In the genomic region with DNA sequence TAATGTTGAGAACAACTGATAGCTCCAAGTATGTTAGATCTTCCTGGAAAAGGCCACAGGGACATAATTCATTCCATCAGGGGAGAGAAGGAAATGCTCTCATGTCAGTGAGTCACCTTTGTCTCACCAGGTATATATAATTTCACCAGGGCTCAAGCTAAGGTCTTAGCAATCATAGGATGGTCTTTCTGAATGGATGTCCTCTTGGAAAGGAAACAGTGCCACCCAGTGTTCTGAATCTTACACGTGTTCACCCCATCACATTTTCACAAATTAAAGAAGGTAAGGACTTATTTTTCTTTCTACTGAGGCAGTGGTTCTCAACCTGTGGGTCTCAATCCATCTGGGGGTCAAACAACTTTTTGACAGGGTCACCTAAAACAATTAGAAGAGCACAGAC, we compare ENCODE assay signal across 11 mouse cellular contexts.
A peak's percentile ranks its signal among the peaks of the same experiment; 100 is the strongest.
DNase-seq lines count a peak whose midpoint lies in the region; ATAC-seq and TF ChIP-seq lines count a peak whose summit lies in the region.
"Had no signal": no experiment of that assay in that cellular context is flagged by ENCODE, and none has a peak within 500 bp of the region (broad histone marks: within the 10 kb centered on the region; RNA-seq: fewer than 3 reads in every experiment).

No protein-coding gene starts in this region.

- H3K4me1 ChIP-seq in heart, postnatal 0 days (ENCODE audit: control insufficient read depth, insufficient read depth), result no peaks in the 10 kb centered on the region
- H3K4me1 ChIP-seq: lung, embryonic 15.5 days; neural tube, embryonic 12.5 days had no signal

- H3K4me3 ChIP-seq in heart, postnatal 0 days (ENCODE audit: low read depth, low read length), result no peak overlapping the region
- H3K4me3 ChIP-seq: lung, embryonic 15.5 days; neural tube, embryonic 12.5 days had no signal

- intact Hi-C loops in heart, postnatal 14 days (cut with DNase I), result loop anchor here (10.0 kb wide), 1 partner anchor 937 kb away; no protein-coding TSS in a partner anchor

- no peak overlapping the region for H3K4me2 ChIP-seq in heart, postnatal 0 days (ENCODE audit: low read depth, low read length)
- H3K4me2 ChIP-seq: lung, embryonic 15.5 days; neural tube, embryonic 12.5 days had no signal

- H3K27me3 ChIP-seq in heart, postnatal 0 days (ENCODE audit: control insufficient read depth, insufficient read depth, low read length), result no peaks in the 10 kb centered on the region
- H3K27me3 ChIP-seq: lung, embryonic 15.5 days; neural tube, embryonic 12.5 days had no signal

- DNase-seq in heart, postnatal 0 days (ENCODE audit: low spot score), result no peak
- no peak for DNase-seq in heart, adult 18-20 months
- peak; percentile 25 for DNase-seq in right cerebral cortex, adult 18-20 months
- DNase-seq in right cerebral cortex, postnatal 36 days (ENCODE audit: low spot score in 2 of 2), result no peak
- peak; percentile 38 for DNase-seq in embryo, embryonic 10 days (ENCODE audit: low spot score)
- peak; percentile 4 for DNase-seq in right cerebral cortex, postnatal 4 days
- no peak for DNase-seq in heart, postnatal 14 days
- no peak for DNase-seq in Muller cell, postnatal 12 days (ENCODE audit: inconsistent ontology term)
- DNase-seq: gastrocnemius, postnatal 25 days had no signal

- WGBS in heart, postnatal 0 days, result 5% methylated on average over 1 of the region's 1 CpGs

- no peaks in the 10 kb centered on the region for H3K36me3 ChIP-seq in heart, postnatal 0 days (replicated peaks; ENCODE audit: control insufficient read depth, insufficient read depth, low read length)
- H3K36me3 ChIP-seq: lung, embryonic 15.5 days; neural tube, embryonic 12.5 days had no signal

- no peak for ATAC-seq in heart, postnatal 0 days (ENCODE audit: insufficient read depth, low read depth)

- H3K9me3 ChIP-seq in heart, postnatal 0 days (replicated peaks; ENCODE audit: control insufficient read depth, low read length), result no peaks in the 10 kb centered on the region
- H3K9me3 ChIP-seq: lung, embryonic 15.5 days; neural tube, embryonic 12.5 days had no signal

- TF ChIP-seq CTCF in heart, postnatal 0 days (IDR thresholded peaks at IDR 0.05; ENCODE audit: low read depth), result peak; percentile 30

- H3K27ac ChIP-seq in heart, postnatal 0 days (ENCODE audit: low read depth), result no peak overlapping the region
- H3K27ac ChIP-seq: lung, embryonic 15.5 days; neural tube, embryonic 12.5 days had no signal

- no peak overlapping the region for H3K9ac ChIP-seq in heart, postnatal 0 days (replicated peaks; ENCODE audit: low read depth, low read length)
- H3K9ac ChIP-seq: lung, embryonic 15.5 days; neural tube, embryonic 12.5 days had no signal

- TF ChIP-seq EP300 in heart, postnatal 0 days (IDR thresholded peaks at IDR 0.05; ENCODE audit: low read depth), result no peak

Comparison
In these comparisons a context has a peak if more than half of its experiments do, and no peak if none do; other contexts are left out.
1. DNase-seq: peak in right cerebral cortex, adult 18-20 months (single experiment), embryo, embryonic 10 days (single experiment) and right cerebral cortex, postnatal 4 days (single experiment); none in heart, postnatal 0 days (single experiment), heart, adult 18-20 months (0 of 2), right cerebral cortex, postnatal 36 days (0 of 2), heart, postnatal 14 days (0 of 2) and Muller cell, postnatal 12 days (single experiment).